Mouse (Mus musculus) neural tube, embryonic 14.5 days (tissue): ENCODE measurements around the gene Ccdc83. TPM values are rescaled to one million over a fixed set of nuclear protein-coding genes. Genes with fewer than 3 reads are reported as not detected.

Experiments used
- ATAC-seq: fragments of 200-750 bp; cut with Nextera tagmentation; 2 replicates; pipeline ENCODE4 v1.8.0; 2017; ENCODE audit warnings: low read depth, mild to moderate bottlenecking, moderate TSS enrichment, moderate library complexity
- H3K27ac ChIP-seq: fragments of 300-500 bp; sonication (generic); 2 replicates; pipeline ENCODE4 v1.5.1; 2014; ENCODE audit warnings: low read depth, mild to moderate bottlenecking, control low read depth, low read length, moderate library complexity, mixed read lengths
- H3K27me3 ChIP-seq: fragments of 300-500 bp; sonication (generic); 2 replicates; pipeline ENCODE4 v1.6.1; 2014; ENCODE audit warnings: low read length; ENCODE audit not compliant: control insufficient read depth, insufficient read depth
- H3K36me3 ChIP-seq: fragments of 300-500 bp; sonication (generic); 2 replicates; pipeline ENCODE4 v1.6.1; 2014; ENCODE audit warnings: low read length, mixed read lengths; ENCODE audit not compliant: control insufficient read depth, insufficient read depth
- H3K4me1 ChIP-seq: fragments of 300-500 bp; sonication (generic); 2 replicates; pipeline ENCODE4 v1.6.1; 2014; ENCODE audit warnings: low read length; ENCODE audit not compliant: control insufficient read depth, insufficient read depth
- H3K4me2 ChIP-seq: fragments of 300-500 bp; sonication (generic); 2 replicates; pipeline ENCODE4 v1.6.1; 2014; ENCODE audit warnings: mild to moderate bottlenecking, low read depth, low read length, control low read depth
- H3K4me3 ChIP-seq: fragments of 300-500 bp; sonication (generic); 2 replicates; pipeline ENCODE4 v1.5.1; 2014; ENCODE audit warnings: low read depth, low read length, control low read depth, mixed read lengths
- H3K9ac ChIP-seq: fragments of 300-500 bp; sonication (generic); replicated peaks from 2 replicates; pipeline ENCODE4 v1.6.1; 2014; ENCODE audit warnings: low read depth, mild to moderate bottlenecking, control low read depth, low read length, mixed read lengths
- H3K9me3 ChIP-seq: fragments of 300-500 bp; sonication (generic); 2 replicates; pipeline ENCODE4 v1.6.1; 2016; ENCODE audit warnings: low read length; ENCODE audit not compliant: control insufficient read depth
- WGBS: fragments of 180-500 bp; shearing (Covaris S2); extraction: QIAGEN DNeasy Blood & Tissue Kit; methylation state at CpG from one replicate; pipeline ENCODE4 v1.1.7; 2014; 5-methylcytosine and 5-hydroxymethylcytosine counted together
- polyA plus RNA-seq: library from polyadenylated mRNA; unstranded; fragments of >200 nt; fragmentation: Nextera tagmentation; extraction: Ambion mirVana; gene quantifications from 2 replicates; pipeline ENCODE4 v1.2.1, GENCODE M21; 2014

Ccdc83 gene
- polyA plus RNA-seq, 1 experiment from 2014 or later, result not detected

DNA sequence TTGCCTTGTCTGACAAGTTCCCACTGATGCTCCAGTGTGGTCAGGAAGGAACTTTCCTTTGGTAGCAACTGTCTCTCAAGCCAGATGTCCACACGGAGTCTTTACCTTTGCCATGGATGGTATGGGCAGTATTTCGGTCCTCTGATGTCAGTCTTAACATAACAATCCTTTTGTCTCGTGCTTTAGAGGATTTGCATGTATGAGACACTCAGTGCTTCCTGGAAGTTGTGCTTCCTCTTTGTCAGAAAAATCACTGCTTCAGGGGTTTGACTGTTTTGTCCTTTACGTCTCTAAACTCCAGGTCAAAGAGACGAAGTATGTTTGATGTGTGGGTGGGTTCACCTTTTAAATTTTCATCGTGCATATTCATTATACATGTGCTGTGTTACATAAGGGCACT lies 26.3 kb upstream of the Ccdc83 start:
- Histone ChIP-seq H3K9ac (no peak overlapping the region), H3K9me3 (no peaks in the 10 kb centered on the region), H3K36me3 (no peaks in the 10 kb centered on the region), H3K4me3 (no peak overlapping the region), H3K4me2 (no peak overlapping the region), H3K27ac (no peak overlapping the region), H3K27me3 (no peaks in the 10 kb centered on the region), H3K4me1 (no peaks in the 10 kb centered on the region)
- 84% methylated on average over 6 of the region's 6 CpGs for WGBS
- no peak for ATAC-seq

- no peak for ATAC-seq
- H3K4me2 ChIP-seq, result no peak overlapping the region
- no peak overlapping the region for H3K27ac ChIP-seq
- no peaks in the 10 kb centered on the region for H3K4me1 ChIP-seq
- no peak overlapping the region for H3K9ac ChIP-seq
- WGBS, result 76% methylated on average over 7 of the region's 7 CpGs
- no peaks in the 10 kb centered on the region for H3K36me3 ChIP-seq
- no peaks in the 10 kb centered on the region for H3K9me3 ChIP-seq
- no peak overlapping the region for H3K4me3 ChIP-seq
- H3K27me3 ChIP-seq, result no peaks in the 10 kb centered on the region
These were observed 19.2 kb upstream of the Ccdc83 start for GRCm38 (mm10) chr7:90284793-90285192.

- Histone ChIP-seq H3K4me1 (no peaks in the 10 kb centered on the region), H3K36me3 (no peaks in the 10 kb centered on the region), H3K9ac (no peak overlapping the region), H3K9me3 (no peaks in the 10 kb centered on the region), H3K4me2 (no peak overlapping the region), H3K27ac (no peak overlapping the region), H3K27me3 (no peaks in the 10 kb centered on the region), H3K4me3 (no peak overlapping the region)
- WGBS, result 89% methylated on average over 1 of the region's 1 CpGs
- no peak for ATAC-seq
These were observed 17.2 kb upstream of the Ccdc83 start for GRCm38 (mm10) chr7:90282786-90283185.

DNA sequence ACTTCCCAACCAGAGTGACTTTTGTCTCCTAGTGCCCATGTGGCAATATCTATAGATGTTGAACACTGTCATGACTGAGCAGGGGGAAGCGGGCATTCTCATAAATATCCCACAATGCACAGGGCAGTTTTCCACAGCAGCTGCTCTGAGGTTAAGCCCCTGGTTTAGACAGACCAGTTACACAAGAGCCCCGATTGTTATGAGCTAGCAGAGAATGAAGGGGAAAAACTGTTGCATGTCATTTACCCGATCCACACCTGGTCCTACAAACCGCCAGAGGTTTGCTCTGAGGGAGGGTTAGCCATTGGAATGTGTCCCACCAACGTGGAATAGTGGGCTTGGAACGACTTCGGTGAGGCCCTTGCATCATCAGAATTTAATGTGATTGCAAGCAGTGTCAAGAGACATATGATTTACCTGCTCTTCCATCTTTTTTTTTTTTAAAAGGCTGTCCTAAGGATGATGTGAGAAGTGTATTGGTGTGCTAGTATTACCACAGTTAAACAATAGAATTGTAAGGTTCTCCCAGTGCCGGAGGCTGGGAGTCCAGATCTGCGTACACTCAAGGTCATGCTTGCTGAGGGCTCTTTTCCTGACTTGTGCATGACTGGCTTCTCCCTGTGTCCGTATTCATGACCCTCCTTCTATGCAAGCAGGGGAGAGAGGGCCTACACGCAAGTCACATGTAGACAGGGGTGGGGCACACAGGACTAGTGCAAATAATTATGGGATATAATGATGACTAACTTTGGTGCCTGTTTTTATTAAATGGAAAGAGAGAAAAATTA lies 16.4 kb upstream of the Ccdc83 start:
- Histone ChIP-seq H3K36me3 (no peaks in the 10 kb centered on the region), H3K27me3 (no peaks in the 10 kb centered on the region), H3K9ac (no peak overlapping the region), H3K4me1 (no peaks in the 10 kb centered on the region), H3K4me2 (no peak overlapping the region), H3K4me3 (no peak overlapping the region), H3K9me3 (no peaks in the 10 kb centered on the region), H3K27ac (no peak overlapping the region)
- no peak for ATAC-seq
- WGBS, result 85% methylated on average over 11 of the region's 11 CpGs

- Histone ChIP-seq H3K36me3 (no peaks in the 10 kb centered on the region), H3K9me3 (no peaks in the 10 kb centered on the region), H3K27ac (no peak overlapping the region), H3K27me3 (no peaks in the 10 kb centered on the region), H3K4me2 (no peak overlapping the region), H3K9ac (no peak overlapping the region), H3K4me3 (no peak overlapping the region), H3K4me1 (no peaks in the 10 kb centered on the region)
- ATAC-seq, result no peak
- WGBS, result 65% methylated on average over 8 of the region's 8 CpGs
These were observed 15.3 kb upstream of the Ccdc83 start for GRCm38 (mm10) chr7:90280878-90281277.

- Histone ChIP-seq H3K27me3 (no peaks in the 10 kb centered on the region), H3K4me2 (no peak overlapping the region), H3K36me3 (no peaks in the 10 kb centered on the region), H3K9ac (no peak overlapping the region), H3K4me1 (no peaks in the 10 kb centered on the region), H3K27ac (no peak overlapping the region), H3K4me3 (no peak overlapping the region), H3K9me3 (no peaks in the 10 kb centered on the region)
- ATAC-seq, result no peak
- 71% methylated on average over 11 of the region's 11 CpGs for WGBS
These were observed 14.8 kb upstream of the Ccdc83 start for GRCm38 (mm10) chr7:90280274-90280875.

- H3K4me1 ChIP-seq, result no peaks in the 10 kb centered on the region
- H3K9me3 ChIP-seq, result no peaks in the 10 kb centered on the region
- no peaks in the 10 kb centered on the region for H3K27me3 ChIP-seq
- no peak for ATAC-seq
- H3K36me3 ChIP-seq, result no peaks in the 10 kb centered on the region
- 85% methylated on average over 4 of the region's 4 CpGs for WGBS
- H3K27ac ChIP-seq, result no peak overlapping the region
- H3K4me3 ChIP-seq, result no peak overlapping the region
- no peak overlapping the region for H3K4me2 ChIP-seq
- H3K9ac ChIP-seq, result no peak overlapping the region
These were observed 13.6 kb upstream of the Ccdc83 start for GRCm38 (mm10) chr7:90279136-90279535.

DNA sequence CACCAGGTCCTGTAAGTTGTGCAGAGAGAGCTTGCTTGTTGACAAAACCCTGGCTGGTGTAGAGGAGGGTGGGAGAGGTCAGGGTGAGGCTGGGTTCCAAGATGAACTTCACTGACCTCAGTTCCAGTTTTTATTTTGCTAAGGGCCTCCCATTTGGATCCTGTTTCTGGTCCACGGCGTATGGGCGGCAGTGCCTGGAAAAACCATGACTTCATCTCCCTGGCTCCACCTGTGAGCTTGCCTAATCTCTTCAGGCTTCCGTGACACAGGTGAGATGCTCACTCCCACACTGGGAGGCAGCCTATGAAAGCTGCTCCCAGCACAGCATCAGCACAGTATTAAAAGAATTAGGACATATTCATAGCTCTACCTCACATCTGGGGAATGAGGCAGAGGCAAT lies 12.2 kb upstream of the Ccdc83 start:
- WGBS, result 87% methylated on average over 4 of the region's 4 CpGs
- no peaks in the 10 kb centered on the region for H3K4me1 ChIP-seq
- H3K4me2 ChIP-seq, result no peak overlapping the region
- no peak overlapping the region for H3K4me3 ChIP-seq
- ATAC-seq, result no peak
- no peaks in the 10 kb centered on the region for H3K36me3 ChIP-seq
- no peaks in the 10 kb centered on the region for H3K9me3 ChIP-seq
- no peaks in the 10 kb centered on the region for H3K27me3 ChIP-seq
- H3K9ac ChIP-seq, result no peak overlapping the region
- H3K27ac ChIP-seq, result no peak overlapping the region

GRCm38 (mm10) chr7:90277246-90277645 lies 11.7 kb upstream of the Ccdc83 start:
- ATAC-seq, result no peak
- Histone ChIP-seq H3K4me3 (no peak overlapping the region), H3K27me3 (no peaks in the 10 kb centered on the region), H3K9me3 (no peaks in the 10 kb centered on the region), H3K4me1 (no peaks in the 10 kb centered on the region), H3K4me2 (no peak overlapping the region), H3K27ac (no peak overlapping the region), H3K9ac (no peak overlapping the region), H3K36me3 (no peaks in the 10 kb centered on the region)
- WGBS, result 76% methylated on average over 3 of the region's 3 CpGs
